Mouse (Mus musculus): ENCODE data around the gene Ranbp10. TPM values are rescaled to one million over a fixed set of nuclear protein-coding genes. Genes with fewer than 3 reads are reported as not detected.
A peak's percentile ranks its signal among the peaks of the same experiment; 100 is the strongest.

Gene Ranbp10
- 10 to 100 TPM; 19.8 TPM for total RNA-seq (2021)

DNA sequence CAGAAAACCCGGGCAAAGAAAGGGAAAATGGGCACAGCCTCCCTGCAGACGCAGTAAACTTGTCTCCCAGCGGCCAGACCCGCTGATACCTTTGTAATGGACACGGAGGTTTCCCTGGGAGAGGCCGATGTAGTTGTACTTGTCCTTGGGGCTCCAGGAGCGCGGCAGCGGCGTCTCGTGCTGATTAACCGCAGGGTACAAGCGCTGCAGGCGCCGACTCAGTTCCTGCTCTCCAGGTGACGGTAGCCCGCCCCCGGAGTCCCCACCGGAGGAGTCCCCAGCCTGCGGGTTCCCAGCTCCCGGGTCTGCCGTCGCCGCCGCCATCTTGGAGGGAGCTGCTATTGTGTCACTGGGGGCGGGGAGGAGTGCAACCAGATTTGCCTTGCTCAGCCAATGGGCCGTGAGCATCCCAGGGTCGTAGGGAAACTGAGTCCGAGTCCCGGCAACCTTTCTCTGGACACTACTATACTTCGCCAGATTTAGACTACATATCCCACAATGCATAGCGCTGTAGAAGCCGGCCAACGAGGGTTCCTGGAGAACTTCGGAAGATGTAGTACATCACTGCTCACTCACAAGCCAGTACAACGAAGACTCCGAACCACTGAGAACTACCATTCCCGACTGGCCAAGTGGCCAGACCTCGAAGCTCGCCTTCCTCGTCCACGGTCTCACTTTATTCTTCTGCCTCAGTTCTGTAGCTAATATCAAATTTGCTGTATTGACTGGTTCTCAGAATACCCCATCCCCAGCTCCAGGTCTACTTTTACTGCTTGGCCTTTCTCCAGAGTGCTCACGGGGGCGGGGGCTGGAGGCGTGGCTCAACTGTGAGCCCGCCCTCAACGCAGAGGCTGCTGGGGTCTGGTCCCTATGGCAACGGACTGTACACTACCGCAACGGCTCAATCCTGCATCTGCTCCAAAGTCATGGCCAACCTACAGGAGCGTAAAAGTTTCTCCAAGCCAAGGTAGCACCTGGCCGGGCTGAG is at the start of gene Ranbp10, which contains the start of gene Tsnaxip1:
Gene Ranbp10, minus strand, starts transcription at position 490 of the 988 bp plus-strand sequence.
Gene Tsnaxip1, plus strand, starts transcription at position 871 of the 988 bp plus-strand sequence.
- intact Hi-C loops (cut with DNase I) = no loop called here
- peak; percentile 89 to 94 for DNase-seq

DNA sequence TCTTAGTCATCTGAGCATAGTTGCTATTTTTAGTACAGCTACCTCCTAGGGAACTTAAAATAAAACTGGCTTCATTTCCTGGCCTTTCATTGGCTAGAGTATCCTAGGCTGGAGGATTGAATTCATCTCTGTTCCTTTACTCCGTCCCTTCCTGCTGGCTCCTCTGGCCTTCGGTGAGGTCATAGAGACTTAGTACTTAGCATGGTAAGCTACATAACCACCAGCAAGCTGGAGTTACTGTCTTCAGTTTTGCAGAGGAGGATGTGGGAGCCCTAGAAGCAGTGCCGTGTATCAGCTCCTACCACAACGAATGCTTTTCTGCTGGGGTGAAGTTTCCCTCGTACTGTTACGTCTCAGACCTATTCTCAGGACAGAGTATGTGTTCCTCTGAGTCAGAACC is 47.2 kb upstream of the Ranbp10 start:
- peak in 1 of 2 experiments; percentile 42 for DNase-seq

DNA sequence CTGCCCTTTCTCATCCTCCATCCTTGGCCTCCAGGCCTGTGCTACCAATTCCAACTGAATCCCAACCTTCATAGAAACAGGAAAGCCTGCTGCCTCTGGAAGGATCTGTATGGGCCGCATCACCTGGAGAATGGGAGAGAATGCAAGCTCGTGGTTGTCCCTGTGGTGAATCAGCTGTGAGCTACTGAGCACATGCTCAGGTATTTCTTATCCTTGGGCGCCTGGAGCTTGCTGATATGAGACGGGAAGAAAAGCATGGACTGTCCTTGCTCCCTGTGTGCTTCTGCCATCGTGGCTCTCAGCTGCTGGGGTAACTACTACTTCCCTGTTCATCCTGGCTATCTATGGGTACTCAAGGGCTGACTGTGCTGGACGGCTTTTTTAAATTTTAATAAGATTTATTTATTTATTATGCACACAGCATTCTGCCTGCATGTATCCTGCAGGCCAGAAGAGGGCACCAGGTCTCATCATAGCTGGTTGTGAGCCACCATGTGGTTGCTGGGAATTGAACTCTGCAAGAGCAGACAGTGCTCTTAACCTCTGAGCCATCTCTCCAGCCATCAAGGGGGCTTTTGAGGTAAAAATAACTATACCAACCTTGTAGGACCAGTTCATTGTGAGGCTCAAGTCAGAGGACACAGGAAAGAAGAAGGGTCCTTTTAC is 39.3 kb upstream of the Ranbp10 start:
- intact Hi-C loops (cut with DNase I) = no loop called here
- no peak for DNase-seq

More for the DNA sequence above, 47.2 kb upstream of the Ranbp10 start:
- intact Hi-C loops (cut with DNase I) = no loop called here

DNA sequence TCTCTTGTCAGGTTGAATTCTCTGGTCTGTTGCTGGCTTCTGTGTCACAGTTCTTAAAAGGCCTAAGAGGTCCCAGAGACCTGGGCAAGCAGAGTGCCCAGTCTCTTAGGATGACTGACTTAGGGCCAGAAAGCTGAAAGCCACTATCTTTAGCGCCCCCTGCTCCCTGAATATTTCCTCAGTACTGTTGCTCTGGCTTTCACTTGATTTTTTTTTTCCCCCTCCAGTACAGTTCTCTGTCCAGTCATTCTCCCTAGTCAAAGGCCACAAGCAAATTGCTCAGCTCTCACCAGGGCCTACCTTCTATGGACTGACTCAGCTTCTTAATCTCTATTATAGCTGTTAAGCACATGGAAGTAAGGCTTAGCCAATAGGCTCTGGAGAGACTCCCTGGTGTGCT is 34.8 kb upstream of the Ranbp10 start:
- intact Hi-C loops (cut with DNase I) = loop anchor here (2.0 kb wide), 2 partner anchors 19 to 39 kb away; partner anchors contain the start of genes Edc4 and Pskh1
- no peak for DNase-seq

DNA sequence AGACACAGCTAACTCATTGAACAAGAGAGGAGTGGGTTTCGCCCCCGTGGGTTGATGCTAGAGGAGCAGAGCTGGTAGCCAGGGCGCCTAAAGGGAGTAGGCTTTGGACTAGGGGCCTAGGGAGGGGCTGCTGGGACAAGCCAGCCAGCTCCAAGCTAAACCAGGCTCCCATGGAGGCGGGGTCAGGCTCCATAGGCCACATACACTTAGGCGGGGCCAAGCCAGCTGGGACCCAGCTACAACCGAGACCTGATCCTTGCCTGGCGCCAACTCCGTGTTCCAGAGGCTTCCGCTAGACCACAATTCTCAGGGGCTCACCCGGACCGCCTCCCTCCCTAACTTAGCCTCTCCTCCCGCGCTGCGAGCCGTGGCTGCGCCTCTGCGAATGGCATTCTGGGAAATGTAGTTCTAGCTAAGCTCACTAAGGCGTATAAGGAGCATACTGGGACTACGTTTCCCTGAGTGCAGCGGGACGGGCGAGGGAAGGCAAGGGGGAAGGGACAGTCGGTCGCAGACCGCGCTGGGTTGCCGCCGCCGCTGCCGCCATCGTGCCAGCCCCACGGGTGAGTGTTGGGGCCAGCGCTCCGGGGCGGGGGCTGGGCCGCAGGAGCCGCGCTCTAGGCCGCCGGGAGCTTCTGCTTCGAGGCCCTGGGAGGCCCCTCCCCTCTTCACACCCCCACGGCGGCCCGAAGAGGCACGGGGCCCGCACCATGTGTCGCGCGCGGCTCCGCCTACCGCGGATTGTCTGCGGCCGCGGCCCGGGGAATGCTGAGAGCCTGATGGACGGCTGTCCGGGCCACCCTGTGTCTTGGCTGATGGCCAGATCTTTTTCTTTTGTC is 33.2 kb upstream of the Ranbp10 start, which contains the start of gene Nutf2:
Gene Nutf2, plus strand, starts transcription at position 438 of the 839 bp plus-strand sequence.
- intact Hi-C loops (cut with DNase I) = loop anchor here (2.0 kb wide), 2 partner anchors 20 to 40 kb away; partner anchors contain the start of genes Edc4 and Pskh1
- peak; percentile 88 to 91 for DNase-seq

DNA sequence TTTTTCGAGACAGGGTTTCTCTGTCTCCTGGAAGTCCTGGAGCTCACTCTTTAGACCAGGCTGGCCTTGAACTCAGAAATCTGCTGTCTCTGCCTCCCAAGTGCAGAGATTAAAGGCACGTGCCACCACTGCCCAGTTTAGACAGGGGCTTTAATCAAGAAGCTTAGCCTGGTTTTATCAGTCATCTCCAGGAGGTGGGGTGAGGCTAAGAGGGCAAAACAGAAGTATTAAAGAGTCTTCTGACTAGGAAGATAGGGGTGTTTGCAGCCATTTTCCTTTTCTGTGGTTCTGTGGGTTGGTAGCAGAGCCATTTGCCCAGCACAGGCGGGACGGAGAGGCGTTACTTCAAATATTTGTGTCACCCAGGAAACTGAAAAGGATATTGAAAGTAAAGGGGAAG is 32.2 kb upstream of the Ranbp10 start:
- intact Hi-C loops (cut with DNase I) = no loop called here
- DNase-seq = no peak

DNA sequence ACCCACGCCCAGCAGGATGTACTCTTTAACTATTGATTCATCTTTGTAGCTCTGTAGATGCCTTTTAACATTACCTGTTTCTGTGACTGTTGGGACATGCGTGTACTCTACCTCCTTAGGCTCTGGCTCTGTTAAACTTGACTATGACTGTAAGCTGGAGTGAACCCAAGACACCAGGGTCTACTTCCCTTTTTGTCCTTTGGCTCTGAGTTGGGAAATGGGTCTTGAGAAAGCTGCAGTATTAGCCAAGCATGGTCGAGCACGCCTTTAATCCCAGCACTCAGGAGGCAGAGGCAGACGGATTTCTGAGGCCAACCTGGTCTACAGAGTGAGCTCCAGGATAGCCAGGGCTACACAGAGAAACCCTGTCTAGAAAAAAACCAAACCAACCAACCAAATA is 31.3 kb upstream of the Ranbp10 start:
- DNase-seq = no peak
- intact Hi-C loops (cut with DNase I) = no loop called here

DNA sequence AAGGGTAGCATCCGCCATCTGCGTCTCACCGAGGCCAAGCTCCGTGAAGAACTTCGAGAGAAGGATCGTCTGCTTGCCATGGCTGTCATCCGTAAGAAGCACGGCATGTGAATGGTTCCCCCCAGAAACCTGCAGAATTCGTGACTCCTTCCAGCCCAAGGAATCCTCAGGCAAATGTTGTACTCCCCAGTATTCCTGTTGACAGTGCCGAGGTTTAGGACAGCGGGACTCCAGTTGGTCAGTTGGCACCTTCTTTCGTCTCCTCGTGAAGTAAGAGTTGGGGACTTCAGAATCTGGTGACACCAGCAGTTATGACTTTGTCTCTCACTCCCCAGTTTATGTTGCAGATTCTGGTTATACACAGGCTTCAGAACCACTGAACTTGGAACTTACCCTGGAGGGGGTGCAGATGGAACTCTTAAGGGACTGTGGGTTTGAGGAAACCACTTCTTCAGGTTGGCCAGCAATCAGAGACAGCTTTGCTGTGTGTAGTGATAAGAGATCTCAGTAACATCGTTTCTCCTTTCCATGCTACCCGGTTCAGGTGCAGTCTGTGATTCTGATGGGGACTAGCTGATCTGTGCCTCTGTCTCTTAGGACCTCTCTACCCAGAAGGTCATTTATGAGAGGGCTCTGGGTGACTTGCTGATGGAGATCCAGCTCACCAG is 29.2 kb upstream of the Ranbp10 start:
- DNase-seq = no peak
- intact Hi-C loops (cut with DNase I) = no loop called here

DNA sequence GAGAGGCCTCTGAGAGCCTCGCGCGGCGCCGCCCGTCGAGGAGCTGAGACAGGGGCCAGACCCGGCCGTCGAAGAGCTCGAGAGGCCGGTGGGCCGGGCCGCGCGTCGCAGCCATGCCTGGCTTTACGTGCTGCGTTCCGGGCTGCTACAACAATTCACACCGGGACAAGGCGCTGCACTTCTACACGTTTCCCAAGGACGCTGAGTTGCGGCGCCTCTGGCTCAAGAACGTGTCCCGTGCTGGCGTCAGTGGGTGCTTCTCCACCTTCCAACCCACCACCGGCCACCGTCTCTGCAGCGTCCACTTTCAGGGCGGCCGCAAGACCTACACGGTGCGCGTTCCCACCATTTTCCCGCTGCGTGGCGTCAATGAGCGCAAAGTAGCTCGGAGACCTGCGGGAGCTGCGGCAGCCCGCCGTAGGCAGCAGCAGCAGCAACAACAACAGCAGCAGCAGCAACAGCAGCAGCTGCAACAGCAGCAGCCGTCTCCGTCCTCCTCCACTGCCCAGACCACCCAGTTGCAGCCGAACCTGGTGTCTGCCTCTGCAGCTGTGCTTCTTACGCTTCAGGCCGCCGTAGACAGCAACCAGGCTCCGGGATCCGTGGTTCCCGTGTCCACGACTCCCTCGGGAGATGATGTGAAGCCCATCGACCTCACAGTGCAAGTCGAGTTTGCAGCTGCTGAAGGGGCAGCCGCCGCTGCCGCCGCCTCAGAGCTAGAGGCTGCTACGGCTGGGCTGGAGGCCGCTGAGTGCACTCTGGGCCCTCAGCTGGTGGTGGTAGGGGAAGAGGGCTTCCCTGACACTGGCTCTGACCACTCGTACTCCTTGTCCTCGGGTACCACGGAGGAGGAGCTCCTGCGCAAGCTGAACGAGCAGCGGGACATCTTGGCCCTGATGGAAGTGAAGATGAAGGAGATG is 28.4 kb upstream of the Ranbp10 start:
- peak in 1 of 2 experiments; percentile 53 for DNase-seq
- intact Hi-C loops (cut with DNase I) = no loop called here

DNA sequence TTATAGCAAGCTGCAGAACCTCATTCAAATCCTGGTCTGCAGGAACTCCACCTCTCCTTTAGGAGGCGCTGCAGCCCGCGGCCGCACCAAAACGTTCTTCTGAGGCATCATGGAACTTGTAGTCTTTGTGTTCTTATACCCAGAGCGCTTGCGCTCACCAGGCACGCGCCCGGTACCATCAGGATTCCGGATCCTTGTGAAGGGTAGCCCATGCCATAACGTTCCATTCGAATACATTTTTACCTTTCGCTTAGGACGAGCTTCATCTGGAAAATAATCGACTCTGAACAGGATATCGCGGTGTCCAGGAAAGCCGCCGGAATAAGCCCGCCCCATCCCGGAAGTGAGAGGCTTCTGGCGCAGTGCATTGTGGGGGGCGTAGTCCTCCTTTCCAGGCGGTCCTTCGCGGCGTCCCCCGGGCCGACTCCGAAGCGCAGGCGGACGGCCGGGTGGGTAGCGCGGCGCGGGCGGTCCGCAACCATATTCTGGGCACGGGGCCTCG is 27.6 kb upstream of the Ranbp10 start, which contains the start of gene Thap11:
Gene Thap11, plus strand, starts transcription at position 418 of the 502 bp plus-strand sequence.
- intact Hi-C loops (cut with DNase I) = loop anchor here (5.0 kb wide), 1 partner anchor 78 kb away; the partner anchor contains the start of gene Ctrl
- peak; percentile 91 to 94 for DNase-seq

DNA sequence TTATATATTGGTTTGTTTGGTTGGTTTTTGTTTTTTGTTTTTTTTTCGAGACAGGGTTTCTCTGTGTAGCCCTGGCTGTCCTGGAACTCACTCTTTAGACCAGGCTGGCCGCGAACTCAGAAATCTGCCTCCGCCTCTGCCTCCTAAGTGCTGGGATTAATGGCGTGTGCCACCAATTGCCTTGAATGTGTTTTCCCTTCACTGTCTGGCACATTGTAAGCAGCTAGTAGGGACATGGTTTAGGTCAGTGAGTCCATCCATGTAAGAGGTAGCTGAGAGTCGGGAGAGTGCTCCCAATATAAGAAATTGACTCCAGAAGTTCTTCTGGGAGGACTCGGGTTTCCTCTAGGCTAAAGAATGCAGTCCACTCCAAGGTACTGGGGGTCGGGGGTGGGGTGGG is 27.2 kb upstream of the Ranbp10 start:
- no peak for DNase-seq
- intact Hi-C loops (cut with DNase I) = loop anchor here (5.0 kb wide), 1 partner anchor 78 kb away; the partner anchor contains the start of gene Ctrl

DNA sequence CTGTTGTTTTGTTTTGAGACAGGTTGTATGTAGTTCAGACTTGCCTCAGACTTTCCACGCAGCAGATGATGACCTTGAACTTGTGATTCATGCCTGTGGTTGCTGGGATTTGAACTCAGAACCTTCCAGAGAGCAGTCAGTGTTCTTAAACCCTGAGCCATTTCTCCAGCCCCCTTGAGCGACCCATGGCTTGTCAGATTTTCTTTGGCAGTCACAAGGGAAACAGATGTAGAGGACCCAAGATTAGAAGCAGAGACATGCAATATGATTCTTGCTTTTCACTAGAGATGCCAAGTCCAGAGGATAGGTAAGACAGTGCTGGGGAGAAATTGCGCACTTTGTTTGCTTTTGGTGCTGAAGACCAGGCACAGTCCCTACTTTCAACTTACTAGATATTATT is 26.0 kb upstream of the Ranbp10 start, which contains the start of gene Cenpt:
Gene Cenpt, minus strand, starts transcription at position 101 of the 400 bp plus-strand sequence.
- intact Hi-C loops (cut with DNase I) = loop anchor here (5.0 kb wide), 1 partner anchor 79 kb away; the partner anchor contains the start of gene Ctrl
- no peak for DNase-seq

DNA sequence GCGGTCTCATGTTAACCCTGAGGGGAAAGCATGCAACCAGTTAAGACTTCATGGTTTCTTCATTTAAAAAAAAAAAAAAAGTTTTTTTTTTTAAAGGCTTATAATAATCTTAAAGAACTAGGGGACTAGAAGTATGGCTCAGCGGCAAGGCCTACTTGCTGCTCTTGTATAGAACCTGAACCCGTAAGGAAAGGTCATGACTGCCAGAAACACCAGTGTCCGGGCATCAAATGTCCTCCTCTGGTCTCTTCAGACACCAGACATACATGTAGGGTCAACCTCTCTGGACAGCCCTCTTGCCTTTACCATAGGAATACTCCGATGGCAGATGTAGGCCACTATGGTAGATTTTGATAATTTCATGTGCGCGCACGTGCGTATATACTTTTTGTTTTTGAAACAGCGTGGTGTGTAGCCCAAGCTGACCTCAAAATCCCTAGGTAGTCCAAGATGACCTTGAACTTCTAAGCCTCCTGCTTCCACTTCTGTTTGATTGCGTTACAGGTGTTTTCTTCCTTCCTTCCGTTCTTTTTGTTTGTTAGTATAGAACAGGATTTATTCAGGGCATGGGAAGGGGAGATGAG is 25.1 kb upstream of the Ranbp10 start:
- intact Hi-C loops (cut with DNase I) = loop anchor here (5.0 kb wide), 1 partner anchor 80 kb away; the partner anchor contains the start of gene Ctrl
- DNase-seq = no peak

DNA sequence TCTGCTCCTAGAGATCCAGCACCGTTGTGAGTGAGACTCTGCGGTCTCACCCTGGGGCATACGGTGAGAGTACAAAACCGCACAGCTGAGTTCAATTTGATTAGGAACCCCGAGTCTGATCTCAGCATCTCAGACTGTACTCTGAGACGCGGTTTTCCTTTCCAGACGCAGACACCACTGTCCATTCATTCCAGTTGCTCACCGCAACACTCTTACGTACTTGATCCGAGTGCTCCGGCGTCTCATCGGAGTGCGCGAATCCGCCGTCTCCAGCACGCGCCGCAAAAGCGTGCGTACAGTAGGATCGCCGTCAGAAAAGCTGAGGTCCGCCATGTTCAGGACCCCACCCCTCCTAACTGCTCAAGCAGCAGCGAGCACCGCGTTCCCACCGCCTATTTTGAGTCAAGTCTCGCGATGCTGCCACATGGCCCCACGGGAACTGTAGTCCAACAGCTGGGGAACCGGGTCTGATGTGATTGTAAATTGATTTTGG is 24.5 kb upstream of the Ranbp10 start:
- intact Hi-C loops (cut with DNase I) = loop anchor here (2.0 to 5.0 kb wide), 2 partner anchors 49 to 81 kb away; partner anchors contain the start of genes Ctrl and Pskh1
- DNase-seq = peak; percentile 89

DNA sequence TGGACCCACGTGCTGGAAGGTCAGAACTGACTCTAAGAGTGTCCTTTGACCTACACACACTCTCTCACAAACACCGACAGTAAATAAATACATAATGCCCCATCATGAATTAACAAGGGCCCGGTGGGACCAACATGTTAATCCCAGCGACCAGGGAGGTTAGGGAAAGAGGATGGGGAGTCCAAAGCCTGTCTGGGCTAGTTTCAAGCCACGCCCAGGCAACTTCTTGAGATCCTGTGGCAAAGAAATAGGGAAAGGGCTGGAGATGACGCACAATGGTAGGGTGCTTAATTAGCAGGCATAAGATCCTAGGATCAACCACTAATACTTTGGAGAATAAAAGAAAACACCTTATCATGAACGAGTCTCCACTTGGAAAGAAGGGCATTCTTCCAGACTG is 23.5 kb upstream of the Ranbp10 start:
- intact Hi-C loops (cut with DNase I) = loop anchor here (2.0 to 5.0 kb wide), 2 partner anchors 50 to 82 kb away; partner anchors contain the start of genes Ctrl and Pskh1
- no peak for DNase-seq

DNA sequence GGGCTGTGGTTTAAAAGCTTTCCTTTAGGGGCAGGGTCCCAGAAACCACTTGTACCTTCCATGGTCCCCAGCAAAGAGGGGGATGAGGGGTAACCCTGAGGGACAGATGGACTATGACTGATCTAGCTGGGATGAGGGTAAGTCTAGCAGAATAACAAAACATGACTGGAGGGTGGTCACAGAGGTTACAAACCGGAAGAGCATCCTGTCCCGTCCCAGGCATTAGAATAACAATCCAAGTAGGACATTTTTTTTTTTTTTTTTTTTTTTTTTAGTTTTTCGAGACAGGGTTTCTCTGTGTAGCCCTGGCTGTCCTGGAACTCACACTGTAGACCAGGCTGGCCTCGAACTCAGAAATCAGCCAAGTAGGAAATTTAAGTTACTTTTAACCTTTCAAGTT is 22.9 kb upstream of the Ranbp10 start:
- DNase-seq = no peak
- intact Hi-C loops (cut with DNase I) = loop anchor here (2.0 to 5.0 kb wide), 2 partner anchors 51 to 82 kb away; partner anchors contain the start of genes Ctrl and Pskh1

DNA sequence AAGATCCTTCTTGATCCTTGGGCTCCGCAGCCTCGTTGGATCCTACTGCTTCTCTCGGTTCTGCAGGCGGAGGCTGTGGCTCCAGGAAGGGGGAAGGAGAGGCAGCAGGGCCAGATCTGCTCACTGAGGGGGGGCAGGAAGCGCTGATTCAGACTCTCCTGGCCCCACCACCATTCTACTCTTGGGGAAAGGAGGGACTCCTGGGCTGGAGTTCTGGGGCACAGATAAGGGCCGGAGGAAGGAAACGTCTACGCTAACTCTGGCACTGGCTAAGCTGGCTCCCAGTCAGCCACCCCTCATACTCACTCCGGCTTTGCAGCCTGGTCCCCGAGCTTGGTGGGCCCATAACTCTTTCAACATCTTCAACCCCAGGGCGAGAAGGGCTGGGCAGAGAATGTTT is 19.5 kb upstream of the Ranbp10 start:
- DNase-seq = no peak
- intact Hi-C loops (cut with DNase I) = no loop called here
